Mouse (Mus musculus) embryonic fibroblast, embryonic 13.5 days (primary cell): ENCODE results near the gene Nfib.

Experiments used
- CTCF ChIP-seq: IDR thresholded peaks from 2 replicates; pipeline ENCODE4 v1.5.1; 2011; ENCODE audit warnings: mild to moderate bottlenecking, control low read depth, low read length, moderate library complexity, borderline replicate concordance; ENCODE audit not compliant: insufficient read depth
- POLR2A ChIP-seq: IDR thresholded peaks from 2 replicates; pipeline ENCODE4 v1.6.1; 2011; ENCODE audit warnings: low read depth, mild to moderate bottlenecking, control low read depth, low read length, moderate library complexity

DNA sequence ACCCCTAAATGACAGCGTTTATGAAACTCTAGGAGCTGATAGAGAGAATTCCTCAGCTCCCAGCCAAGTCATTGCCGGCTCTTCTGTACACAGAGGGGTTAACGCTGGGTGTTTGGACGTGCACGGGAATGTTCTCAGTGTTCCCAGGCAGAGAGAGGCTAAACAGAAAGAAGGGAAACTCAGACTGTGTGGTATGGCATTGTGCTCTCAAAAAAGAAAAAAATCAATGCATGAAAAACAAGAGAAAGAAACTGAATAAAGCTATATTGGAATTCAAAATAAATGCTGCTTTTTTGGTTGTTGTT is 455.2 kb downstream of the Nfib start:
- TF ChIP-seq POLR2A = no peak
- TF ChIP-seq CTCF = no peak
